Mouse (Mus musculus) E14TG2a.4 (cell line): ENCODE data around the gene Slc25a54.

ENCODE experiments used
- CTCF ChIP-seq: conservative IDR thresholded peaks from 2 replicates; pipeline ENCODE4 v1.5.1; 2014; ENCODE audit warnings: low read length
- NANOG ChIP-seq: IDR thresholded peaks from 2 replicates; pipeline ENCODE4 v1.6.1; 2014; ENCODE audit warnings: borderline replicate concordance, low read length, mixed read lengths

DNA sequence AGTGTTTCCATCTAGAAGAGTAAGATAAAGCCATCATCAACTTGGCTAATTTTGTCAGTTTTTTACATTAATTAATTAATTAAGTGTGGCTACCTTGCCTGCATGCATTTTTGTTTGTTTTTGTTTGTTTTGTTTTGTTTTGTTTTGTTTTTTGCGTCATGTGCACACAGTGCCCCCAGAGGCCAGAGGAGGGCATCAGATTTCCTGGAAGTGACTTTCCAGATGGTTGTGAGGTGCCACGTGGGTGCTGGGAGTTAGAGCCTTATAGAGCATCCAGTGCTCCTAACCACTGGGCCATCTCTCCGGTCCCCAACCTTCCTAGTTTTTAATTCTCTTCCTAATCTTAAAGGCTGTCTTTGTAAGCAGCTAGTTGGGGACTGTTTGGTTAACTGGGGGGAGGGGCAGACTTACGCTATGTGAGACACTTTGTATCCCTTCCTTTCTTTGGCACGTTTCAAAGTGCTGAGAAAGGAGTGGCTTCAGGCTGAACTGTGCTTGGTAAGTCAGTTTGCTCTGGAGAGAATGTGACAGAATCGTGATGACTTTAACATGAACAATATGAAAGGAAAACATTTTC, 32.5 kb upstream of the Slc25a54 start:
- TF ChIP-seq CTCF: no peak
- no peak for TF ChIP-seq NANOG
